Mouse (Mus musculus) adrenal gland, adult 8-10 months (tissue): ENCODE results near the gene Cyp4f39. TPM values are rescaled to one million over a fixed set of nuclear protein-coding genes. Genes with fewer than 3 reads are reported as not detected.
A peak's percentile ranks its signal among the peaks of the same experiment; 100 is the strongest.
"Not testable (repeated sequence)": the region's sequence is repeated elsewhere in the genome, so short reads cannot be mapped to it uniquely, and the experiment has no call there.

ENCODE experiments used
- DNase-seq: peaks from one replicate; pipeline ENCODE4 v3.0.0; 2022
- total RNA-seq, 4 experiments: library from RNA; stranded (reverse); gene quantifications; 2 replicates each; pipeline ENCODE4 v1.2.4; 2022

The Cyp4f39 gene
- total RNA-seq, 4 experiments from 2014 or later = not detected

GRCm38 (mm10) chr17:32532356-32532755 is 79.8 kb downstream of the Cyp4f39 start:
- DNase-seq = not testable (repeated sequence)

- no peak for DNase-seq
These were observed 81.5 kb downstream of the Cyp4f39 start for GRCm38 (mm10) chr17:32534068-32534467.

- DNase-seq = peak; percentile 87
These were observed 83.7 kb downstream of the Cyp4f39 start, which contains the start of gene Cyp4f16 for GRCm38 (mm10) chr17:32536051-32536866. Gene Cyp4f16, plus strand, starts transcription at chr17:32536558.

GRCm38 (mm10) chr17:32536867-32537250 is 84.3 kb downstream of the Cyp4f39 start:
- no peak for DNase-seq

Other genes with a start within 250 kb of the Cyp4f39 start
- gene Brd4, start 168.0 kb upstream of the Cyp4f39 start, total RNA-seq = 100 to 1,000 TPM in 3 of 4 experiments, 10 to 100 TPM in 1; 95.4 to 135 (median 109) TPM
- gene Akap8, start 131.5 kb upstream of the Cyp4f39 start, total RNA-seq = 100 to 1,000 TPM in 2 of 4 experiments, 10 to 100 TPM in 2; 60.5 to 149 (median 103) TPM
- 100 to 1,000 TPM; 105 to 275 (median 189) TPM for gene Akap8l, start 102.1 kb upstream of the Cyp4f39 start, total RNA-seq
- gene Wiz, start 63.3 kb upstream of the Cyp4f39 start, total RNA-seq = 10 to 100 TPM; 45.4 to 81.3 (median 58.8) TPM
- gene Rasal3, start 49.1 kb upstream of the Cyp4f39 start, total RNA-seq = 1 to 10 TPM; 2.2 to 4.0 (median 2.5) TPM
- under 1 TPM; 0.11 to 0.62 (median 0.34) TPM for gene Pglyrp2, start 28.6 kb upstream of the Cyp4f39 start, total RNA-seq
- 10 to 100 TPM; 11.1 to 32.1 (median 21.6) TPM for gene Cyp4f17, start 53.3 kb downstream of the Cyp4f39 start, total RNA-seq
- 10 to 100 TPM; 12.0 to 28.8 (median 19.9) TPM for gene Cyp4f16, start 83.8 kb downstream of the Cyp4f39 start, total RNA-seq
- not detected for gene Cyp4f37, start 168.6 kb downstream of the Cyp4f39 start, total RNA-seq
- under 1 TPM in 1 of 4 experiments, not detected in 3; 0.24 TPM for gene Cyp4f40, start 206.2 kb downstream of the Cyp4f39 start, total RNA-seq
- 1 to 10 TPM; 3.2 to 7.5 (median 6.4) TPM for gene Cyp4f15, start 232.9 kb downstream of the Cyp4f39 start, total RNA-seq